24 mouse cellular contexts compared by ENCODE assay signal in the genomic region with DNA sequence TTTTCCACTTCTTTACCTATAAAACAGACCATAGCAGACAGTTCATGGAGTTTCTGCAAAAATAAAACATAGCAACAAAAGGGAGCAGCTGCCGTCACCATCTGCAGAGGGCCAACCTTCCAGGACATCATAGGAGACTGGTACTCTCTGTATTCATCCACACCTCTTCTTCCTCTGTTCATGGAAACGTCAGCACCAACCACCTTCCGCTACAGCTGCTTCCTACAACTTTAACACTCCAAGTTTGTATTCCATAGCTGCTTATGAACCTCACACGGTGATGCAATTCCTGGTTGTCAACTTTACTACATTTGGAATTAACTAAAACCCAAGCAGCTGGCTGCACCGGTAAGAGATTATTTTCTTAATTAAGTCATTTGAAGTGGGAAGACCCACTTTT. TPM values are rescaled to one million over a fixed set of nuclear protein-coding genes. Genes with fewer than 3 reads are reported as not detected.
"Had no signal": no experiment of that assay in that cellular context is flagged by ENCODE, and none has a peak within 500 bp of the region (broad histone marks: within the 10 kb centered on the region; RNA-seq: fewer than 3 reads in every experiment).

No protein-coding gene starts in this region.

- H3K27ac ChIP-seq: gastrocnemius, adult 2 months; heart, adult 2 months; heart, embryonic 10.5 days; hindbrain, embryonic 10.5 days; hindbrain, embryonic 12.5 days; hindbrain, embryonic 14.5 days; intestine, embryonic 15.5 days; layer of hippocampus, adult 2 months; left cerebral cortex, adult 2 months; limb, embryonic 12.5 days had no signal

- H3K4me3 ChIP-seq: gastrocnemius, adult 2 months; heart, adult 2 months; heart, embryonic 10.5 days; heart, embryonic 12.5 days; hindbrain, embryonic 10.5 days; hindbrain, embryonic 12.5 days; intestine, embryonic 15.5 days; layer of hippocampus, adult 2 months; left cerebral cortex, adult 2 months; limb, embryonic 12.5 days had no signal

- H3K4me2 ChIP-seq: heart, embryonic 12.5 days; hindbrain, embryonic 12.5 days; hindbrain, embryonic 14.5 days; intestine, embryonic 15.5 days; limb, embryonic 12.5 days; liver, embryonic 11.5 days had no signal

- H3K9me3 ChIP-seq: heart, embryonic 10.5 days; heart, embryonic 12.5 days; hindbrain, embryonic 10.5 days; hindbrain, embryonic 12.5 days; intestine, embryonic 15.5 days; limb, embryonic 12.5 days had no signal

- H3K27me3 ChIP-seq: heart, embryonic 12.5 days; hindbrain, embryonic 12.5 days; intestine, embryonic 15.5 days; limb, embryonic 12.5 days had no signal

- ATAC-seq: forebrain, embryonic 16.5 days; hindbrain, embryonic 16.5 days; inflammation-experienced regulatory T-cells, adult 6 months; intestine, embryonic 15.5 days; intestine, postnatal 0 days had no signal

- H3K4me1 ChIP-seq: heart, embryonic 10.5 days; limb, embryonic 12.5 days had no signal

- DNase-seq: gastrocnemius, adult 2 months; gastrocnemius, postnatal 10 days; gastrocnemius, postnatal 25 days; heart, adult 2 months; heart, postnatal 10 days; kidney, adult 8-10 months; kidney, postnatal 10 days; kidney, postnatal 25 days; kidney, postnatal 4 days; liver had no signal

- H3K9ac ChIP-seq: heart, embryonic 12.5 days; hindbrain, embryonic 12.5 days; hindbrain, embryonic 14.5 days; intestine, embryonic 15.5 days; limb, embryonic 12.5 days had no signal

RNA-seq across cellular contexts. Expression of a gene that starts 56.2 kb away (rescaled TPM):
- polyA plus RNA-seq: inflammation-experienced regulatory T-cells, adult 6 months had no signal
